Mouse (Mus musculus) lung, adult 2 months (tissue): ENCODE results near the gene Psmc2.

ENCODE experiments used
- CTCF ChIP-seq: fragments of 200-500 bp; IDR thresholded peaks from 2 replicates; pipeline ENCODE4 v1.5.1; 2011; ENCODE audit warnings: mild to moderate bottlenecking, low read length, control low read depth; ENCODE audit not compliant: insufficient read depth
- POLR2A ChIP-seq: fragments of 200-500 bp; IDR thresholded peaks from 2 replicates; pipeline ENCODE4 v1.6.1; 2011; ENCODE audit warnings: low read depth, mild to moderate bottlenecking, control low read depth, low read length, borderline replicate concordance; ENCODE audit errors: extremely low read depth

GRCm38 (mm10) chr5:21769841-21770240, 15.2 kb upstream of the Psmc2 start:
- TF ChIP-seq CTCF, result no peak
- no peak for TF ChIP-seq POLR2A
